Mouse (Mus musculus) hindbrain, postnatal 0 days (tissue): ENCODE measurements around the gene Entpd7. TPM values are rescaled to one million over a fixed set of nuclear protein-coding genes. Genes with fewer than 3 reads are reported as not detected.

Source experiments
- ATAC-seq: fragments of 200-750 bp; cut with Nextera tagmentation; 2 replicates; pipeline ENCODE4 v1.8.0; 2017; ENCODE audit warnings: mild to moderate bottlenecking, moderate TSS enrichment, moderate library complexity
- DNase-seq: peaks from one replicate; pipeline ENCODE4 v3.0.0-alpha.2; 2015; ENCODE audit warnings: low spot score
- H3K27ac ChIP-seq: fragments of 300-500 bp; sonication (generic); 2 replicates; pipeline ENCODE4 v1.5.1; 2014; ENCODE audit warnings: mild to moderate bottlenecking
- H3K27me3 ChIP-seq: fragments of 300-500 bp; sonication (generic); 2 replicates; pipeline ENCODE4 v1.6.1; 2014; ENCODE audit warnings: low read length, mixed read lengths; ENCODE audit not compliant: insufficient read depth
- H3K36me3 ChIP-seq: fragments of 300-500 bp; sonication (generic); 2 replicates; pipeline ENCODE4 v1.6.1; 2014; ENCODE audit warnings: low read length, mixed read lengths; ENCODE audit not compliant: insufficient read depth
- H3K4me1 ChIP-seq: fragments of 300-500 bp; sonication (generic); 2 replicates; pipeline ENCODE4 v1.6.1; 2014; ENCODE audit warnings: antibody characterized with exemption, low read length, mixed read lengths; ENCODE audit not compliant: insufficient read depth
- H3K4me2 ChIP-seq: fragments of 300-500 bp; sonication (generic); 2 replicates; pipeline ENCODE4 v1.6.1; 2014; ENCODE audit warnings: low read depth, mild to moderate bottlenecking, low read length, moderate library complexity, mixed read lengths
- H3K4me3 ChIP-seq: fragments of 300-500 bp; sonication (generic); 2 replicates; pipeline ENCODE4 v1.5.1; 2014; ENCODE audit warnings: low read length
- H3K9ac ChIP-seq: fragments of 300-500 bp; sonication (generic); replicated peaks from 2 replicates; pipeline ENCODE4 v1.6.1; 2014; ENCODE audit warnings: mild to moderate bottlenecking, low read length, moderate library complexity, mixed read lengths
- H3K9me3 ChIP-seq: fragments of 300-500 bp; sonication (generic); 2 replicates; pipeline ENCODE4 v1.6.1; 2016; ENCODE audit warnings: low read length, mixed read lengths
- CTCF ChIP-seq: IDR thresholded peaks from 2 replicates; pipeline ENCODE4 v1.5.1; 2016; ENCODE audit warnings: antibody characterized with exemption, control low read depth, low read depth
- WGBS: fragments of 180-500 bp; shearing (Covaris S2); extraction: QIAGEN DNeasy Blood & Tissue Kit; methylation state at CpG from one replicate; pipeline ENCODE4 v1.1.7; 2014; 5-methylcytosine and 5-hydroxymethylcytosine counted together
- polyA plus RNA-seq: library from polyadenylated mRNA; unstranded; fragments of >200 nt; fragmentation: Nextera tagmentation; extraction: Ambion mirVana; gene quantifications from 2 replicates; pipeline ENCODE4 v1.2.1, GENCODE M21; 2015
- total RNA-seq: library from RNA; depleted of rRNA; stranded (reverse); fragments of >200 nt; gene quantifications from 2 replicates; pipeline ENCODE4 v1.2.3, GENCODE M21; 2014; rRNA removed

Entpd7 gene
- total and polyA plus RNA-seq, 2 experiments from 2014 or later, result 7.9 to 8.7 TPM

DNA sequence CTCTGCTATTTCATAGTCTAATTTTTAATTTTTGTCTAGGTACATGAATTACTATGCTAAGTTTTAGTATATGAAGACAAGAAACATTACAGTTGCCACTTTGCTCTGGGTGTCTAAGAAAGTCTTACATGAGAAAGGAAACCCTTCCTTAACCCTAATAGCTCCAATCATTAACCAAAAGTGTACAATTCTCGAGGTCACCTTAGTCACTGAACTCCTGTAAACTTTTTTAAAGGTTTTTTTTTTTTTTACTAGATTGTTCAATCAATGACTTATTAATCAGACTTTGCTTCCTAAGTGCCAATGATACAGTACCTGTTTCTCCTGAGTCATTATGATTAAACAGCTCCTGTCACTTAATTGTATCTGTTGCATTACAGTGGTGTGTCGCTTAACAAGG lies 87.8 kb downstream of the Entpd7 start:
- no peak for TF ChIP-seq CTCF
- no peak for ATAC-seq
- WGBS, result 83% methylated on average over 2 of the region's 2 CpGs

DNA sequence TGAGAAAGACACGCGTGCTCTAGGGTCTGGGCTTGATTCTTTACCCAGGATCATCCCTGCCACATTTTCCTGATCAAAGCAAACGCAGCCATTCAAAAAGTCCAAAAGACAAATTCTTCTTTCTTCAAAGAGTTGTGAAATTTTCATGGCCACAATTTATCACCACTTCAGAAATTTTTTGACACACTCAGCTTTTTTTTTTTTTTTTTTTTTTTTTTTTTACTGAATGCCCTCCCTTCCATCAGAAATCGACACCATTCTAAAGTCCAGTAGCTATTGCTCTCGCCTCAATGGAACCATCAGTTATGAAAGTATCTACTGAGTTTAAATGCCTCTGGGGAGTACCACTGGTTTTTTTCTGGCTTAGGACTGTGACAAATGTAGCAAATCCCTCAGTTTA lies 90.9 kb downstream of the Entpd7 start:
- no peak for DNase-seq
- H3K9ac ChIP-seq, result no peak overlapping the region
- no peak overlapping the region for H3K27ac ChIP-seq
- WGBS, result 86% methylated on average over 5 of the region's 5 CpGs
- no peaks in the 10 kb centered on the region for H3K9me3 ChIP-seq
- no peak overlapping the region for H3K4me3 ChIP-seq
- H3K36me3 ChIP-seq, result no peaks in the 10 kb centered on the region
- TF ChIP-seq CTCF, result no peak
- ATAC-seq, result no peak
- no peaks in the 10 kb centered on the region for H3K4me1 ChIP-seq
- no peak overlapping the region for H3K4me2 ChIP-seq
- no peaks in the 10 kb centered on the region for H3K27me3 ChIP-seq

More for the DNA sequence above, 87.8 kb downstream of the Entpd7 start:
- no peaks in the 10 kb centered on the region for H3K36me3 ChIP-seq
- no peak overlapping the region for H3K4me2 ChIP-seq
- no peak overlapping the region for H3K27ac ChIP-seq
- no peak overlapping the region for H3K9ac ChIP-seq
- no peak overlapping the region for H3K4me3 ChIP-seq
- no peaks in the 10 kb centered on the region for H3K4me1 ChIP-seq
- no peak for DNase-seq
- H3K9me3 ChIP-seq, result no peaks in the 10 kb centered on the region
- H3K27me3 ChIP-seq, result no peaks in the 10 kb centered on the region

DNA sequence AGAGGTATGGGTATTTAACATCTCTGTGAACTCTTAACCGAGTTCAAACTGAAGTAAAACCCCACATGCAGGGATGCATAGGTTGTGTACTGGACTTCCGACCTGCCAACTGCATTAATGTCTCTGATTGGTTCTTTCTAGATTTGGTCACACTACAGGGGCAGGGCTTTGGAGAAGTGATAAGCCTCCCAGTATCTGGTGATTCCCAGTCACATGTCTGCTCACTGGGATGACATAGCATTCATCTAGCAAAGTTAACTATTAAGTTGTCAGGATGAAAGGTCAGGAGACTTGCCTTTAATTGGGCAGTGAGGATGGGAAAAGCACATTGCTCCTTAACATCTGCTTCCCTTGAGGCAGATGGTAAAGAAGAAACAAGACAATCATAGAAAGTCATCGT lies 92.5 kb downstream of the Entpd7 start, which contains the start of gene Abcc2:
Gene Abcc2, plus strand, starts transcription at position 213 of the 400 bp plus-strand sequence.
- no peak for DNase-seq
- WGBS, result 78% methylated on average over 3 of the region's 3 CpGs
- no peak for ATAC-seq
- H3K36me3 ChIP-seq, result no peaks in the 10 kb centered on the region
- no peaks in the 10 kb centered on the region for H3K9me3 ChIP-seq
- H3K27ac ChIP-seq, result no peak within 1 kb of the TSS
- no peaks in the 10 kb centered on the region for H3K4me1 ChIP-seq
- TF ChIP-seq CTCF, result no peak
- H3K4me3 ChIP-seq, result no peak within 1 kb of the TSS
- no peak within 1 kb of the TSS for H3K9ac ChIP-seq
- no peak within 1 kb of the TSS for H3K4me2 ChIP-seq
- H3K27me3 ChIP-seq, result no peaks in the 10 kb centered on the region

Other genes starting within 250 kb of the Entpd7 start
- 8.2 and 9.6 TPM in 2 replicates for gene Cnnm1, start 249.2 kb upstream of the Entpd7 start, total RNA-seq
- gene Cnnm1, start 249.2 kb upstream of the Entpd7 start, polyA plus RNA-seq, result 2.5 and 3.4 TPM in 2 replicates
- 120 and 132 TPM in 2 replicates for gene Got1, start 165.1 kb upstream of the Entpd7 start, total RNA-seq
- 134 and 136 TPM in 2 replicates for gene Got1, start 165.1 kb upstream of the Entpd7 start, polyA plus RNA-seq
- not detected in 2 replicates for gene Nkx2-3, start 77.3 kb upstream of the Entpd7 start, total RNA-seq
- gene Nkx2-3, start 77.3 kb upstream of the Entpd7 start, polyA plus RNA-seq, result not detected in 2 replicates
- 35.7 and 53.1 TPM in 2 replicates for gene Slc25a28, start 14.8 kb upstream of the Entpd7 start, total RNA-seq
- gene Slc25a28, start 14.8 kb upstream of the Entpd7 start, polyA plus RNA-seq, result 16.1 and 18.1 TPM in 2 replicates
- 1.5 and 3.1 TPM in 2 replicates for gene Cutc, start 63.3 kb downstream of the Entpd7 start, total RNA-seq
- 9.1 and 9.3 TPM in 2 replicates for gene Cutc, start 63.3 kb downstream of the Entpd7 start, polyA plus RNA-seq
- gene Cox15, start 63.3 kb downstream of the Entpd7 start, total RNA-seq, result 22.5 and 25.7 TPM in 2 replicates
- 8.6 and 11.0 TPM in 2 replicates for gene Cox15, start 63.3 kb downstream of the Entpd7 start, polyA plus RNA-seq
- gene Abcc2, start 92.5 kb downstream of the Entpd7 start, total RNA-seq, result 0.05 and 0.32 TPM in 2 replicates
- 0.08 and 0.10 TPM in 2 replicates for gene Abcc2, start 92.5 kb downstream of the Entpd7 start, polyA plus RNA-seq